Mouse (Mus musculus): ENCODE data around the gene Oaf. TPM values are rescaled to one million over a fixed set of nuclear protein-coding genes. Genes with fewer than 3 reads are reported as not detected.

The Oaf gene
- polyA plus RNA-seq, 1 experiment from 2014 or later = 37.8 TPM

- Histone ChIP-seq H3K9me3 (replicated peaks; ENCODE audit: control insufficient read depth, low read length) (no peaks in the 10 kb centered on the region), H3K27me3 (ENCODE audit: control insufficient read depth, insufficient read depth, low read length) (no peaks in the 10 kb centered on the region), H3K4me3 (ENCODE audit: low read depth, low read length) (peak overlapping the region; percentile 90), H3K9ac (ENCODE audit: low read depth, low read length) (peak overlapping the region; percentile 86), H3K4me1 (ENCODE audit: control insufficient read depth, insufficient read depth, low read length) (peaks cover 44% of the 10 kb centered on the region), H3K27ac (ENCODE audit: low read depth, low read length) (peak overlapping the region; percentile 89), H3K4me2 (peak overlapping the region; percentile 68), H3K36me3 (ENCODE audit: control insufficient read depth, insufficient read depth, low read length) (no peaks in the 10 kb centered on the region)
- ATAC-seq (replicated peaks; ENCODE audit: insufficient number of reproducible peaks, low FRiP score, low TSS enrichment) = 0 out of 2 replicates have a peak, but pooled peaks have one; percentile 12
- under 1% methylated on average over 50 of the region's 51 CpGs for WGBS (ENCODE audit: insufficient replicate concordance)
Observed at GRCm38 (mm10) chr9:43238631-43239545, 823 bp downstream of the Oaf start.

DNA sequence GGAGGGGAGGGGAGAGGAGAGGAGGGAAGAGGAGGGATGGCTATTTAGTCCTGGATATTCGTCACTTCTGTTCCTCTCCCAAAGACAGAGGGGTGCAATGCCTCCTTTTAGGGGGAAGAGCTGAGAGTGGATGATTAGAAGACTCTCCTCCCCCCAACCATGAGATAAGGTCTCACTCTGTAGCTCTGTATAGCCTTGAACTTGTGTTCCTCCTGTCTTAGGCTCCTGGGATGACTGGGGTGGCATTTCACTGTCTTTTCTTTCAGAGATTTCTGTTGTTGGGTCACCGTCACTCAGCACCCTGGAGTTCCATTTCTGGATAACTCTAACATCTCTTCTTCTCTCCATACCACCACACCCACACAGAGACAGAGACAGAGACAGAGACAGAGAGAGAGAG is 1.5 kb downstream of the Oaf start:
- Histone ChIP-seq H3K36me3 (ENCODE audit: control insufficient read depth, insufficient read depth, low read length) (no peaks in the 10 kb centered on the region), H3K9me3 (replicated peaks; ENCODE audit: control insufficient read depth, low read length) (no peaks in the 10 kb centered on the region), H3K9ac (ENCODE audit: low read depth, low read length) (peak overlapping the region; percentile 86), H3K4me3 (ENCODE audit: low read depth, low read length) (peak overlapping the region; percentile 90), H3K27me3 (ENCODE audit: control insufficient read depth, insufficient read depth, low read length) (no peaks in the 10 kb centered on the region), H3K4me2 (peak overlapping the region; percentile 68), H3K4me1 (ENCODE audit: control insufficient read depth, insufficient read depth, low read length) (peaks cover 51% of the 10 kb centered on the region), H3K27ac (ENCODE audit: low read depth, low read length) (no peak overlapping the region)
- no peak for ATAC-seq (replicated peaks; ENCODE audit: insufficient number of reproducible peaks, low FRiP score, low TSS enrichment)
- 43% methylated on average over 2 of the region's 2 CpGs for WGBS (ENCODE audit: insufficient replicate concordance)

- ATAC-seq (replicated peaks; ENCODE audit: insufficient number of reproducible peaks, low FRiP score, low TSS enrichment) = no peak
- H3K4me2 ChIP-seq = peak overlapping the region; percentile 68
- peak overlapping the region; percentile 86 for H3K9ac ChIP-seq (ENCODE audit: low read depth, low read length)
- no peaks in the 10 kb centered on the region for H3K27me3 ChIP-seq (ENCODE audit: control insufficient read depth, insufficient read depth, low read length)
- no peaks in the 10 kb centered on the region for H3K36me3 ChIP-seq (ENCODE audit: control insufficient read depth, insufficient read depth, low read length)
- H3K9me3 ChIP-seq (replicated peaks; ENCODE audit: control insufficient read depth, low read length) = no peaks in the 10 kb centered on the region
- WGBS (ENCODE audit: insufficient replicate concordance) = 37% methylated on average over 7 of the region's 7 CpGs
- H3K4me3 ChIP-seq (ENCODE audit: low read depth, low read length) = peak overlapping the region; percentile 90
- H3K27ac ChIP-seq (ENCODE audit: low read depth, low read length) = no peak overlapping the region
- peaks cover 60% of the 10 kb centered on the region for H3K4me1 ChIP-seq (ENCODE audit: control insufficient read depth, insufficient read depth, low read length)
Observed at GRCm38 (mm10) chr9:43237111-43237775, 2.5 kb downstream of the Oaf start.

GRCm38 (mm10) chr9:43236576-43236975 is 3.1 kb downstream of the Oaf start:
- H3K4me1 ChIP-seq (ENCODE audit: control insufficient read depth, insufficient read depth, low read length) = peaks cover 67% of the 10 kb centered on the region
- no peak overlapping the region for H3K4me3 ChIP-seq (ENCODE audit: low read depth, low read length)
- H3K27me3 ChIP-seq (ENCODE audit: control insufficient read depth, insufficient read depth, low read length) = no peaks in the 10 kb centered on the region
- H3K27ac ChIP-seq (ENCODE audit: low read depth, low read length) = no peak overlapping the region
- H3K9ac ChIP-seq (ENCODE audit: low read depth, low read length) = no peak overlapping the region
- H3K4me2 ChIP-seq = no peak overlapping the region
- no peak for ATAC-seq (replicated peaks; ENCODE audit: insufficient number of reproducible peaks, low FRiP score, low TSS enrichment)
- no peaks in the 10 kb centered on the region for H3K36me3 ChIP-seq (ENCODE audit: control insufficient read depth, insufficient read depth, low read length)
- WGBS (ENCODE audit: insufficient replicate concordance) = 85% methylated on average over 7 of the region's 7 CpGs
- no peaks in the 10 kb centered on the region for H3K9me3 ChIP-seq (replicated peaks; ENCODE audit: control insufficient read depth, low read length)

GRCm38 (mm10) chr9:43236106-43236505 is 3.6 kb downstream of the Oaf start:
- ATAC-seq (replicated peaks; ENCODE audit: insufficient number of reproducible peaks, low FRiP score, low TSS enrichment) = no peak
- Histone ChIP-seq H3K4me1 (ENCODE audit: control insufficient read depth, insufficient read depth, low read length) (peaks cover 71% of the 10 kb centered on the region), H3K36me3 (ENCODE audit: control insufficient read depth, insufficient read depth, low read length) (no peaks in the 10 kb centered on the region; the same call in 1 of the 2 replicates)

GRCm38 (mm10) chr9:43235336-43235735 is 4.4 kb downstream of the Oaf start:
- Histone ChIP-seq H3K36me3 (ENCODE audit: control insufficient read depth, insufficient read depth, low read length) (no peaks in the 10 kb centered on the region; the same call in 1 of the 2 replicates), H3K9ac (ENCODE audit: low read depth, low read length) (no peak overlapping the region), H3K4me1 (ENCODE audit: control insufficient read depth, insufficient read depth, low read length) (peaks cover 75% of the 10 kb centered on the region)

More at GRCm38 (mm10) chr9:43236106-43236505, 3.6 kb downstream of the Oaf start:
- H3K4me2 ChIP-seq = no peak overlapping the region
- H3K27ac ChIP-seq (ENCODE audit: low read depth, low read length) = no peak overlapping the region
- 79% methylated on average over 1 of the region's 1 CpGs for WGBS (ENCODE audit: insufficient replicate concordance)
- H3K4me3 ChIP-seq (ENCODE audit: low read depth, low read length) = no peak overlapping the region
- H3K9ac ChIP-seq (ENCODE audit: low read depth, low read length) = no peak overlapping the region
- H3K27me3 ChIP-seq (ENCODE audit: control insufficient read depth, insufficient read depth, low read length) = no peaks in the 10 kb centered on the region
- no peaks in the 10 kb centered on the region for H3K9me3 ChIP-seq (replicated peaks; ENCODE audit: control insufficient read depth, low read length)

GRCm38 (mm10) chr9:43234496-43234895 is 5.2 kb downstream of the Oaf start:
- Histone ChIP-seq H3K4me3 (ENCODE audit: low read depth, low read length) (no peak overlapping the region), H3K36me3 (ENCODE audit: control insufficient read depth, insufficient read depth, low read length) (no peaks in the 10 kb centered on the region; the same call in 1 of the 2 replicates), H3K27me3 (ENCODE audit: control insufficient read depth, insufficient read depth, low read length) (no peaks in the 10 kb centered on the region), H3K9me3 (replicated peaks; ENCODE audit: control insufficient read depth, low read length) (no peaks in the 10 kb centered on the region), H3K4me1 (ENCODE audit: control insufficient read depth, insufficient read depth, low read length) (peaks cover 79% of the 10 kb centered on the region), H3K9ac (ENCODE audit: low read depth, low read length) (no peak overlapping the region), H3K4me2 (peak overlapping the region; percentile 39), H3K27ac (ENCODE audit: low read depth, low read length) (peak overlapping the region; percentile 50)
- WGBS (ENCODE audit: insufficient replicate concordance) = 12% methylated on average over 5 of the region's 5 CpGs
- peak; percentile 70 for ATAC-seq (replicated peaks; ENCODE audit: insufficient number of reproducible peaks, low FRiP score, low TSS enrichment)

More at GRCm38 (mm10) chr9:43235336-43235735, 4.4 kb downstream of the Oaf start:
- no peaks in the 10 kb centered on the region for H3K9me3 ChIP-seq (replicated peaks; ENCODE audit: control insufficient read depth, low read length)
- peak overlapping the region; percentile 50 for H3K27ac ChIP-seq (ENCODE audit: low read depth, low read length)
- no peak overlapping the region for H3K4me3 ChIP-seq (ENCODE audit: low read depth, low read length)
- 79% methylated on average over 6 of the region's 6 CpGs for WGBS (ENCODE audit: insufficient replicate concordance)
- no peaks in the 10 kb centered on the region for H3K27me3 ChIP-seq (ENCODE audit: control insufficient read depth, insufficient read depth, low read length)
- ATAC-seq (replicated peaks; ENCODE audit: insufficient number of reproducible peaks, low FRiP score, low TSS enrichment) = no peak
- peak overlapping the region; percentile 39 for H3K4me2 ChIP-seq

- H3K4me1 ChIP-seq (ENCODE audit: control insufficient read depth, insufficient read depth, low read length) = peaks cover 75% of the 10 kb centered on the region
- peak overlapping the region; percentile 17; the same call in 1 of the 2 replicates for H3K9ac ChIP-seq (ENCODE audit: low read depth, low read length)
- H3K36me3 ChIP-seq (ENCODE audit: control insufficient read depth, insufficient read depth, low read length) = no peaks in the 10 kb centered on the region; the same call in 1 of the 2 replicates
- no peak for ATAC-seq (replicated peaks; ENCODE audit: insufficient number of reproducible peaks, low FRiP score, low TSS enrichment)
- H3K27me3 ChIP-seq (ENCODE audit: control insufficient read depth, insufficient read depth, low read length) = no peaks in the 10 kb centered on the region
- H3K27ac ChIP-seq (ENCODE audit: low read depth, low read length) = peak overlapping the region; percentile 50; the same call in 1 of the 2 replicates
- no peak overlapping the region for H3K4me3 ChIP-seq (ENCODE audit: low read depth, low read length)
- no peaks in the 10 kb centered on the region for H3K9me3 ChIP-seq (replicated peaks; ENCODE audit: control insufficient read depth, low read length)
- WGBS (ENCODE audit: insufficient replicate concordance) = 96% methylated on average over 1 of the region's 1 CpGs
- no peak overlapping the region for H3K4me2 ChIP-seq
Observed at GRCm38 (mm10) chr9:43233515-43233914, 6.2 kb downstream of the Oaf start.

Data from heart, embryonic 11.5 days (tissue).